Mouse (Mus musculus) kidney, postnatal 10 days (tissue): ENCODE data around the gene Gipc1.
A peak's percentile ranks its signal among the peaks of the same experiment; 100 is the strongest.

Source experiments
- DNase-seq: peaks from one replicate; pipeline ENCODE4 v3.0.0; 2021; ENCODE audit warnings: mixed read lengths

The Gipc1 gene

GRCm38 (mm10) chr8:83681099-83681498 is 28.6 kb downstream of the Gipc1 start:
- DNase-seq, result peak; percentile 68

- DNase-seq, result no peak
Measured at GRCm38 (mm10) chr8:83684517-83684916, 32.0 kb downstream of the Gipc1 start.

GRCm38 (mm10) chr8:83689264-83689663 is 36.8 kb downstream of the Gipc1 start:
- DNase-seq, result no peak

GRCm38 (mm10) chr8:83693609-83694236 is 41.2 kb downstream of the Gipc1 start:
- peak; percentile 33 for DNase-seq

DNA sequence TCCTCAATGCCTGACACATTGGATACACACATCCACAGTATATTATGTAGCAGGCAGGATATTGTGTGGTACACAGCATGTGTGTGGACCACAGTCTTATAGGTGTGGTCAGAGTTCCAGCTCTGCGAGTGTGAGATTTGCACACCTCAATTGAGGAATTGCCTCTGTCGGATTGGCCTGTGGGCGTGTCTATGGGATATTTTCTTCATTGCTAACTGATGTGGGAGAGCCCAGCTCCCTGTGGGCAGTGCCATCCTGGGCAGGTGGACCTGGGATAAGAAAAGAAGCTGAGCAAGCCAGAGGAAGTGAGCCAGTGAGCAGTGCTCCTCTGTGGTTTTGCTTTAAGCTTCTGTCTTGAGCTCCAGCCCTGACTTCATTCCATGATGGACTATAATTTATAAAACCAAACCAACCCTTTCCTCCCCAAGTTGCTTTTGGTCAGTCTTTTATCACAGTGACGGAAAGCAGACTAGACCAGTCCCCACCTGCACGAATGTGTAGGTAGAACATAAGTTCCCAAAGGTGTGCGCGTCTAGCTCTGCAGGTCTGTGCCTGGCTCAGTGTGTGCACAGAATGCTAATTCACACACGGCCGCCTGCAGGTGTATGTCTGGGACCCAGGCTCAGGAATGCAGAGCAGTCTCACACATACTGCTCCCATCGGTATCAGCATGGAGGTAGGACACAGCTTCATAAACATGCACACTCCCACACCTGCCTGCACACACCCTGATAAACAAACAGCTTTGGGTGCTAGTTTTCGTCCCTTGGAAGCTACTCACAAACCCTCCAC is 42.1 kb downstream of the Gipc1 start:
- peak; percentile 44 for DNase-seq

- DNase-seq, result peak; percentile 46
Measured at GRCm38 (mm10) chr8:83695351-83696106, 43.1 kb downstream of the Gipc1 start.

- peak; percentile 69 for DNase-seq
Measured at GRCm38 (mm10) chr8:83697374-83698220, 45.1 kb downstream of the Gipc1 start.

DNA sequence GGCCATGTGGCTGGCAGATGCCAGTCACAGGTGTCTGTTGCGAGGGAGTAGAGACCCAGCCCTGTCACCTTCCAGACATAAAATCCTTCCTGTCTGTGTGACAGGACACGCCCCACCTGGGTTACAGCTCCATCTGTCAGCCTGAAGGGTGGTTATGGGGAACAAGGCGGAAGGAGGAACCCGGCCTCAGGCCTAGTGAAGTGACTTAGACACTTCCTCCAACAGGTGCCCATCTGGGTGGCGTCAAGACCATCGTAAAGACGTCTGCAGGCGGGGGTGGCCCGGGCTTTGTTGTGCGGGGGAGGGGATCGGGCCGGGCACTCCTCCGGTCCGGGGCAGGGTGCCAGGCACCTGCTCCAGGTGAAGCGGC is 45.8 kb downstream of the Gipc1 start:
- DNase-seq, result peak; percentile 70

GRCm38 (mm10) chr8:83698661-83699453 is 46.4 kb downstream of the Gipc1 start, which contains the start of gene Pkn1:
TSS of gene Pkn1 (minus strand) at chr8:83699179.
- peak; percentile 93 for DNase-seq

DNA sequence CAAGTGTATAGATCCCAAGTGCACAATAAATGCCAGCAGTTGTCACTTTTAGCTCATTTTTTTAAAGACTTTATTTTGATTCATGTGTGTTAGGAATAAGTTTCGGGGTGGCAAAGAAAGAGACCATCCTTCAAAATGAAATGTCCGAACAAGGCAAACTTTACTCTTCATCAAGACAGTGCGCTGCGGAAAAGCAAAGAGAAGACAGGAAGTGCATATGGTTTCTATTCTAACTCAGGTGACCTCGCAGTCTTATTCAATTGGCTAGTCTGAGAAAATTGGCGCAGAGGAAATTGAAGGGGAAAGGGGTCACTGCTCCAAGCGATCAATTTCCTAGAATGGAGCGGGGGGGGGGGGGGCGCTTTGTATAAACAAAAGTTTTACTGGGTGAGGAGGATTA is 47.1 kb downstream of the Gipc1 start:
- DNase-seq, result no peak

DNA sequence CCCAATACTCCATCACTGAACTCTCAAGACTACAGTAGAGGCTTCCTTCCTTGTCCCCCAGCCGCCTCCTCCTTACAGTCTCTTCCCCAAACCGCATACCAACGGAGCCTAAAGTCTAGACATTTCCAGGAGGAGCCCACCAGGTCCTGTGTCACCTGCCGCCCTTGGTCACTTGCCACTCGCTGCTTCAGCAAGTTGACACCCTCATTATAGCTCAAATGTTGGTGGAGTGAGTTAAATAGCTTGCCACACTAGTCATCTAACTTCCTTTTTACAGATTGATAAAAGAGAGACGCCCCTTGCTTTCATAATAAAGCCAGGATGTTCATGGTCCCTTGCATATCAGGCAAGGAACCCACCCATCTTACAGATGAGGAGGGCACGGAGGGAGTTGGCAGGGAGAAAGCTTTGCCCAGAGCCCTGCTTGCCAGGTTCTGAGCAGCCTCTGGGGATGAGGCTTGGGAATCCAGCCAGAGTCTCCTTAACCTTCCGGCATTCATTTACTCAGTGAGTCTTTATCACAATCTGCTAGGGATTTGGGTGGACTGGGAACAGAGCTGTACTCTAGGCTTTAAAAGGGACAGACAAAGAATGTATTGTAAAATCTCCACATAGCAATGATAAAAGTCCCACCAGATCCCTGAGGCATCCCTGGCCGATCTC is 48.1 kb downstream of the Gipc1 start:
- no peak for DNase-seq

DNA sequence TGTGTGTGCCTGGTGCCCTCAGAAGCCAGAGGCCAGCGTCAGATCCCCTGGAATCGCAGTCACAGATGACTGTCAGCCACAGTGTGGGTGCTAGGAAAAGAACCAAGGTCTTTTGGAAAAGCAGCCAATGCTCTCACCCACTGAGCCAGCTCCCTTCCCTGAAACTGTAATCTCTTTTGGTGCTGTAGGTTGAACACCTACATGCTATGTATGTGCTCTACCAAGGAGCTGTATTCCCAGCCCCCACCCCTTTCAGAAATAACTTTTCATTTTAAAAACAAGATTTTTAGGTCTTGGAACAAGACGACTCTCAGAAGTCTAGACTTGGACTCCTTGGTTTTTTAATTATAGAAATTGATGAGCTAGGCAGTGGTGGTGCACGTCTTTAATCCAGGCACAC is 50.9 kb downstream of the Gipc1 start:
- DNase-seq, result no peak

DNA sequence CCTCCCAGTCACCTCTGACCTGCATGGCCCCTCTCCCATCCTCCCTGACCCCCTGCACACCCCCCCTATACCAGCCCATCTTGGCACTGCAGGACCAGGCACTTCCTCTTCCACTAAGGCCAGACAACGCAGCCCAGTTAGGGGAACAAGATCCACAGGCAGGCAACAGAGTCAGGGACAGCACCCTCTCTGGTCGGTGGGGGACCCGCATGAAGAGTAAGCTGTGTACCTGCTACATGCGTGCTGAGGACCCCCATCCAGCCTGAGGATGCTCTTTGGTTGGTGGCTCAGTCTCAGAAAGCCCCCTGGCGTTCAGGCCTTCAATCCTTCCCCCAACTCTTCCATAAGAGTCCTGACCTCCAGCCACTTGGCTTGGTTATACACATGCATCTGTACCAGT is 53.9 kb downstream of the Gipc1 start:
- DNase-seq, result no peak

DNA sequence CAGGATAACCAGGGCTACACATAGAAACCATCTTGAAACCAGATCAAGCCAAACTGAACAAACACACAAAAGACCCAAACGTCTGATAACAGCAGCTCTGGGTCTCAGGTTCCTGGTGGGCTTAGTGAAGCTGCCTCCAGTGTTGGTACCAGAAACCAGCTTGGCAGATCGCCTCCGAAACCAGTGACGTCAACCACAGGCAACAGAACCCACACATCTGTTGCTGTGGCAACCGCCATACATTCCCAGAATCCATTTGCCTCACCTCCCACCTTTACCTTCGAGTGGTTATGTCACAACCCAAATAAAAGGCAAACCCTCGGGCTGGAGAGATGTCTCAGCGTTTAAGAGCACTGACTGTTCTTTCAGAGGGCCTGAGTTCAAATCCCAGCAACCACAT is 55.1 kb downstream of the Gipc1 start:
- DNase-seq, result no peak
